Mouse (Mus musculus): ENCODE data around the gene Park7.
"Not testable (repeated sequence)": the region's sequence is repeated elsewhere in the genome, so short reads cannot be mapped to it uniquely, and the experiment has no call there.

The Park7 gene

DNA sequence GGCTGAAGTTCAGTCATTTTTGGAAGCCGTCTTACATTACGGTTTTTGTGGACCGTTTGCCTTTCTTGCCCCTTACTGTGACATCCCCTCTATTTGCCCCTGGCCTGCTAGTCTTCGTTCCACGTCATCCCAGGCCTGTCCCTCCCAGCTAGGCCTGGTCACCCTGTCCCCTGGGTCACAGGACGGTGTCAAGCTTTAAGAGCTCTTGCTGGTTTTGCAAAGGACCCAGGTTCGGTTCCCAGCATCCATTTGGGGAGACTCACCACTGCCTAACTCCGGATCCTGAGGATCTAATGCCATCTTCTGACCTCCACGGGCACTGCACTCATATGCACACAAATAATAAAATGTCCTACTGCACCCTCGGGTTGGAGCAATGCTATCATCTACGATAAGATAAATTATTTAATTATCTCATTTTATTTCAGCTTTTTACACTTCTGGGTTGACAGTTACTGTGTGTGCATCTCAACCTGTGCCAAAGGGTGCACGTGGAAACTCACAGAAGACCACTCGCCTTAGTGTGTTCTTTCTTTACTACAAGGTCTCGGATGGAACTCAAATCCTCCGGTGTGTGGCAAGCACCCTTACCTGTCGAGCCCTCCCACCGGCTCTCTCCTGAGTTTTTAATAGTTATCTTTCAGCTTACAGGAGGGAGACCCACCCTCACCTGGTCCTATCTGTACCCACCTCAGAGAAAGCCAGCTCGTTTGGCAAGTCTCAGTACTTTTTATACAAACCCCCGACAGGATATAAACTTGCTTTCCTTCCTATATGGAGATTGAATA, 3.9 kb downstream of the Park7 start:
- no peak for DNase-seq

DNA sequence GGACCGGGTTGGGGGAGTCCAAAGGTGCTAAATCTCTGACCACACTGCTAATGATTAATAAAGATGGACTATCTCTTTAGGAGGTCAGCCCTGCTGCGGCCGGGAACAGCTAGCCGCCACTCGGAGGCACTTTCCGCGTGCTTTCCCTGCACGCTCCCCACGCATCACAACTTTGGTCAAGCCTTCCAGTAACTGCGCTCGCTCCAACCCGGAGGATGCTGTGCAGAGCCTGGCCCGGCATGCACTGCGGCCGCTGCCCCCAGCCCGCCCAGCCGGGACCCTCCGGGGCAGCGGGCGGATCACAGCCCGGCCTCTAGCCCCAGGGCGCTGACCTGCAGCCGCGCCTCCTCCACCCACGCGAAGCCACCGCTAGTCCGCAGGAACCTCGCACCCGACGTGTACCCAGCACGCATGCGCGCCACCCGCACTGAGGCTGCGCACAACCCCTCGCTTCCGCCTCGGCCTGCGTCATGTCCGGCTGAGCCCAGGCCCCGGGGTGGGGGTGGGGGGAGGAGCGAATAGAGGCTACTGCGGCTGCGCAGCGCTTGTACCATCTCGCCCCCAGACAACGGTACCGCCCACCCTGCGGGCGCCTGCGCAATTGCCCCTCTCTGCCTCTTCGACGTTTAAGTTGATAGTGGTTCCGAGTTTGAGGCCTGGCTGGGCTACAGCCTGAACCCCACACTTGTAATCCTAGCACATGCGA, 4.6 kb downstream of the Park7 start:
- peak; percentile 98 for DNase-seq

GRCm38 (mm10) chr4:150908512-150908911, 5.7 kb downstream of the Park7 start:
- DNase-seq: not testable (repeated sequence)

GRCm38 (mm10) chr4:150907099-150907498, 7.1 kb downstream of the Park7 start:
- DNase-seq: no peak

DNA sequence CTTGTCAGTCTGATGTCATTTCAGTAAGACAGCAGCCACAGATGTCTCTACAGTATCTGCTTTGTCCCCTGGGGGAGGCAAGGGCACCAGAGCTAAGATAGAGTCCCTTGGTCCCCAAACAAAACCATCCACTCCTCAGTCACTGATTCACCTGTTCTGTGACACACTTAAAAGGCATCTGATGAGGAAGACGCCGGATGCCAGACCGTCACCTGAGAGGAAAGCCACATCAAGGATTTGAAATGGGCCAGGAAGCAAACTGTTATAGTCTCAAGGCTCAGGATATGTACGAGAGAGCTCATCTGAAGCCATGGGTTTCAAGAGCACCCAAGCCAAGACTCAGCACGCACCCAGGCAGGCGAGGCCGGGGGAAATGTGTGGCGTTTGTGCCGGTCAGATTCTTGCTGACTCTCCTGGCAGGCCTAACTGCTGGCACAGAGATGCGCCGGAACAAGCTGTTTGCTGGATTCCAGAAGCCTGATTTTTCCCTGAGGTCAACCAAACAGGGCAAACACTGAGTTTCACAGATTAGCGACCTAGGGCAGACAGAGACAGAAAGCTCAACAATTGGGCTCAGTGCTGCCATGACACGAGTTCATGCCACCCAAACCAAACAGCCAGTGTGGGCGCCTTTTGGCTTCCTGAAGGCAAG, 11.0 kb downstream of the Park7 start:
- DNase-seq: no peak

DNA sequence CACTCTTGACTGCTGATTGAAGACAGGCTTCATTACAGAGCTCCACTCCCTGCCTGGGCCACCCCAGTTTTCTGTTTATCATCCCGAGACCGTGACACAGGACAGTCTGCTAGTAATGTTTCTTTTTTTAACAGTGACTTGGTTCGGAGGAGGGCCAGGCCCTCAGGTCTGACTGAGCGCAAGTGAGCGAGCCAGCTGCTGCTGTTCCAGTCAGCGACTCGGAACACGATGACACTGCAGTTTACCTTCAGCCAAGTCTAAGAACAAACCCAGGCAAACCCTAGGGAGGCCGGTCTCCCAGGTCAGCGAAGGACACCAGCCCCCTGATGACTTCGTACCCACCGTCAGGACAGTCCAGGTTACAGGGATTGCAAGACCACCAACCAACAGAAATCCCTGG, 12.2 kb downstream of the Park7 start:
- no peak for DNase-seq

- peak; percentile 80 for DNase-seq
These were observed 12.6 kb downstream of the Park7 start for GRCm38 (mm10) chr4:150901651-150902050.

DNA sequence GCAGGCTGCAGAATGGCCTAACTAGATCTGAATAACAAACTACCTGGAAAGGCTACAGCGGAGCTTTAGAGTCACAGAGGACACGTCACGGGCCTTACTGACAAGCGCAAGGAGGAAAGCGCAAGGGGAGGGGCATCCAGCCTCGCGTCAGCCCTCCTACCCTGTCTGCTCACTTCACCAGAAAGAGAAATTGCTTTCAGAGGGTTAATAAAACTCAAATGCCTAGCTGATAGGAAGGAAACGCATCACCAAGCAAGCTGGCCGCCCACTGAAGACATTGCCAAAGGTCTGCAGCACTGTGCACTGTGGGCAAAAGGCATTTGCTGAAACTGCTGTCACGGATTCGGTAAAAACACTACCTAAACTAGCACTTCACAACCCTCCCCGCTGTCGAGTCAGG, 13.8 kb downstream of the Park7 start:
- no peak for DNase-seq

- DNase-seq: peak; percentile 85
These were observed 15.4 kb downstream of the Park7 start for GRCm38 (mm10) chr4:150898716-150899365.

GRCm38 (mm10) chr4:150896896-150897624, 17.2 kb downstream of the Park7 start:
- peak; percentile 73 for DNase-seq

DNA sequence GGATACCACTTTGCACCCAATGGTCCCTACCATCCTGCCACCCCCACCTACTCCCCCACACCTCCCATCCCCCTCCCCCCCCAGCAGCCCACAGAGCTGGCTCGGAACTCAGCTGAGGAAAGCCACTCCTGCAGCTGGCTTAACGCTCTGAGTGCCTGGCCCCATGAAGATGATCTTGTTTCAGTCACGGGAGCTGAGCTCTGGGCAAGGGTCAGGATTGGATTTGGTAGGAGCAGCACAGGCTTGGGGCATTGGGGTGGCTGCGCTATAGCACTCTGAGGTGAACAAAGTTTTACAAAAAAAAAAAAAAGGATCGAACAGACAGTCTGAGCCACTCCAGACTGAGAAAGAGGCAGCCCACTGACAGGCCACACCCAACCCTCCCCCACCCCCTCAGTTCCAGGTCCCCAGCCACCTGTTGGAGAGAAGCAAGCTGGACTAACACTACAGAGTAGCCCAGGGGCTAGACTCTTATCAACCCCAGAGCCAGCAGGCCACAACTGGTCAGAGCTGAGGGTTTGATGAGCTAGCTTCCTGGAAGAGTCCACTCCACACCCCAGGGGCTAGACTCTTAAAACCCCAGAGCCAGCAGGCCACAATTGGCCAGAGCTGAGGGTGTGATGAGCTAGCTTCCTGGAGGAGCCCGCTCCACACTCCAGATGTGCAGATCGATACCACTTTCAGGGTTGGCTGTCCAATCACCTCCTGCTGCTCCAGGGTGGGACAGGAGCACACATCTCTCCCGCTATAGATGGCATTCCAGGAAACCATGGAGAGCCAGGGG, 19.3 kb downstream of the Park7 start:
- DNase-seq: no peak

GRCm38 (mm10) chr4:150891308-150891707, 22.9 kb downstream of the Park7 start:
- no peak for DNase-seq

DNA sequence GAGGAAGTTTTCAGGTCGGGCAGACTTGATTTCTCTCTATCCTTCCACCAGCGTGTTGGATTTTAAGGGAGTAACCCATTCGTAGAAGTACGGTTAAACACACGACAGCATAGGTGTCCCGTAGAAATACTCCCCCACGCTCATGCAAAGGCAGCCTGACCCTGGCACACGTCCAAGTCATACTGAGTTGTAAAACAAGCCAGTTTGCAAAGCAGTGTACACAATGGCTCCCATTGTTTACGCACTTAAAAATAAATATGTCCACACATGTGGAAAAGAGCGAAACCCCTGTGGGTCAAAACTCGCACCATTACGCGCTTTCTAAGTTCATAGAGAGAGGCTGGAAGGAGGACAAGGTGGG, 24.3 kb downstream of the Park7 start:
- no peak for DNase-seq

- DNase-seq: no peak
These were observed 24.8 kb downstream of the Park7 start for GRCm38 (mm10) chr4:150889273-150889954.

DNA sequence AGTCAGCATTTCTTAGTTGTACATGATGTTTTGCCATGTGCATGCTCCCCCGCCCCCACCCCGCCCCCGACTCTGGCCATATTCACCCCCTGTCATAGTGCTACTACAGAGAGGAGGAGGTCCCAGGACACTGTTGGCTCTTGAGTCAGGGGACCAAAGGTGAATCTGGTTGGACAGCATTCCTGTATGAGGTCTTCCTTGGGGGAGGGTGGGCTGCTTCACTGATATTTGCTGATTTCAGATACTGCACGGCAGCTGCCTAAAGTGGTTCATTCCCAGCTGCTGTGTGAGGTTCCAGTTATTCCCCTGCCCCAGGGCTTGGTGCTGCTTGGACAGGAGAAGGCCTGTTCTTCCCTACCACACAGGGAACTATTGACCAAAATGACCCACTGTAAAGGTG, 25.7 kb downstream of the Park7 start:
- no peak for DNase-seq

- DNase-seq: no peak
These were observed 26.3 kb downstream of the Park7 start for GRCm38 (mm10) chr4:150887903-150888302.

DNA sequence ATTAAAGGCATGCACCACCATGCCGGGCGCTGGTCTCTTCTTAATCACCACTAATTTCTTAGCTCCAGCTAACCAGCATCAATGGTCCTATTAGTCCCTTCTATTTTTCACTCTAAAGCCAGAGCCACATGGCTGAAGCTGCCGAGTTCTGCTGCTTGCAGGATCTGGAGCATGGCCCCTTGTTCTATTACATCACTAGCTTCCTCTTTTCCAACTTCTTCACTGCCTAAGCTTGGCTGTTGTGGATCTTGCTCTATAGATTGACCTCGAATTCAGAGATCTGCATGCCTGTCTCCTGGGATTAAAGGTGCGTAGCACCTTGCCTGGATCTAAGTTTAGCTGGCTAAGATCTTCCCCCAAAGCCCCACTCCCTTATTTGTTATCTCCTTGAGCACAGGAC, 31.6 kb downstream of the Park7 start:
- no peak for DNase-seq

- no peak for DNase-seq
These were observed 33.9 kb downstream of the Park7 start for GRCm38 (mm10) chr4:150880364-150880763.

- DNase-seq: no peak
These were observed 34.6 kb downstream of the Park7 start for GRCm38 (mm10) chr4:150879631-150880030.

GRCm38 (mm10) chr4:150875393-150875792, 38.8 kb downstream of the Park7 start:
- DNase-seq: no peak

DNA sequence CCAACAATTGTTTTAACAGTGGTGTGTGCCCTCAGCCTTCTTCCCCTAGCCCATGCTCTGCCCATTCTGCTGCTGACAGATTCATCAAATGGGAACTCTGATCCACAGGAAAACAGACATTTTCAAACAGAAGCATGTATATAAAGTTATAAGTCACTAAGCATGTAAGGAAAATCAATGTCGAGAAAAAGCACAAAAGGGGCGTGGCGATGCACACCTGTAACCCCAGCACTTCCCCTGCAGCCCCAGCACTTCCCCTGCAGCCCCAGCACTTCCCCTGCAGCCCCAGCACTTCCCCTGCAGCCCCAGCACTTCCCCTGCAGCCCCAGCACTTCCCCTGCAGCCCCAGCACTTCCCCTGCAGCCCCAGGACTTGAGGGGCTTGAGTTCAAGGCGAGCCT, 39.8 kb downstream of the Park7 start:
- DNase-seq: not testable (repeated sequence)
